Mouse (Mus musculus) kidney, postnatal 0 days (tissue): ENCODE data around the gene Grm4. TPM values are rescaled to one million over a fixed set of nuclear protein-coding genes. Genes with fewer than 3 reads are reported as not detected.
A peak's percentile ranks its signal among the peaks of the same experiment; 100 is the strongest.

Source experiments
- ATAC-seq: fragments of 200-750 bp; cut with Nextera tagmentation; replicated peaks from 2 replicates; pipeline ENCODE4 v1.8.0; 2017; ENCODE audit warnings: low read depth, moderate number of reproducible peaks, moderate TSS enrichment, moderate library complexity; ENCODE audit not compliant: low FRiP score
- DNase-seq: peaks from one replicate; pipeline ENCODE4 v3.0.0-alpha.2; 2016; ENCODE audit warnings: low spot score
- H3K27ac ChIP-seq: fragments of 300-500 bp; sonication (generic); 2 replicates; pipeline ENCODE4 v1.5.1; 2014; ENCODE audit warnings: mild to moderate bottlenecking
- H3K27me3 ChIP-seq: fragments of 300-500 bp; sonication (generic); 2 replicates; pipeline ENCODE4 v1.6.1; 2014; ENCODE audit warnings: low read length, mixed read lengths; ENCODE audit not compliant: insufficient read depth
- H3K36me3 ChIP-seq: fragments of 300-500 bp; sonication (generic); 2 replicates; pipeline ENCODE4 v1.6.1; 2014; ENCODE audit warnings: low read length, mixed read lengths; ENCODE audit not compliant: insufficient read depth
- H3K4me1 ChIP-seq: fragments of 300-500 bp; sonication (generic); replicated peaks from 2 replicates; pipeline ENCODE4 v1.6.1; 2014; ENCODE audit warnings: antibody characterized with exemption, low read length, mixed read lengths; ENCODE audit not compliant: insufficient read depth
- H3K4me2 ChIP-seq: fragments of 300-500 bp; sonication (generic); 2 replicates; pipeline ENCODE4 v1.6.1; 2014; ENCODE audit warnings: mild to moderate bottlenecking, low read length, moderate library complexity, mixed read lengths
- H3K4me3 ChIP-seq: fragments of 300-500 bp; sonication (generic); replicated peaks from 2 replicates; pipeline ENCODE4 v1.5.1; 2014; ENCODE audit warnings: low read depth, low read length
- H3K9ac ChIP-seq: fragments of 300-500 bp; sonication (generic); 2 replicates; pipeline ENCODE4 v1.6.1; 2014; ENCODE audit warnings: low read depth, low read length
- H3K9me3 ChIP-seq: fragments of 300-500 bp; sonication (generic); replicated peaks from 2 replicates; pipeline ENCODE4 v1.6.1; 2016; ENCODE audit warnings: low read length, inconsistent platforms, mixed read lengths
- CTCF ChIP-seq: IDR thresholded peaks from 2 replicates; pipeline ENCODE4 v1.5.1; 2016; ENCODE audit warnings: antibody characterized with exemption, low read depth, mild to moderate bottlenecking, moderate library complexity
- WGBS: fragments of 180-500 bp; shearing (Covaris S2); extraction: QIAGEN DNeasy Blood & Tissue Kit; methylation state at CpG from one replicate; pipeline ENCODE4 v1.1.7; 2014; 5-methylcytosine and 5-hydroxymethylcytosine counted together
- polyA plus RNA-seq: library from polyadenylated mRNA; unstranded; fragments of >200 nt; fragmentation: Nextera tagmentation; extraction: Ambion mirVana; gene quantifications from 2 replicates; pipeline ENCODE4 v1.2.1, GENCODE M21; 2015

The Grm4 gene
- polyA plus RNA-seq, 1 experiment from 2014 or later, result 1.3 TPM

GRCm38 (mm10) chr17:27445364-27446075 is 75.7 kb downstream of the Grm4 start:
- WGBS, result 13% methylated on average over 17 of the region's 17 CpGs

GRCm38 (mm10) chr17:27442538-27443113 is 78.6 kb downstream of the Grm4 start:
- DNase-seq (peak; percentile 27), ATAC-seq (no peak)
- Histone ChIP-seq H3K9me3 (no peaks in the 10 kb centered on the region), H3K9ac (no peak overlapping the region), H3K4me3 (no peak overlapping the region), H3K36me3 (no peaks in the 10 kb centered on the region), H3K4me1 (no peaks in the 10 kb centered on the region), H3K27me3 (no peaks in the 10 kb centered on the region), H3K27ac (no peak overlapping the region), H3K4me2 (no peak overlapping the region)
- WGBS, result 27% methylated on average over 13 of the region's 13 CpGs
- TF ChIP-seq CTCF, result no peak

More at GRCm38 (mm10) chr17:27445364-27446075, 75.7 kb downstream of the Grm4 start:
- Histone ChIP-seq H3K27me3 (no peaks in the 10 kb centered on the region), H3K36me3 (no peaks in the 10 kb centered on the region), H3K4me2 (no peak overlapping the region), H3K9me3 (no peaks in the 10 kb centered on the region), H3K4me1 (no peaks in the 10 kb centered on the region), H3K4me3 (no peak overlapping the region), H3K27ac (no peak overlapping the region), H3K9ac (no peak overlapping the region)
- TF ChIP-seq CTCF, result no peak
- ATAC-seq (peak; percentile 44; the same call in 1 of the 2 replicates), DNase-seq (peak; percentile 74)

GRCm38 (mm10) chr17:27441778-27442177 is 79.4 kb downstream of the Grm4 start:
- Histone ChIP-seq H3K27me3 (no peaks in the 10 kb centered on the region), H3K27ac (no peak overlapping the region), H3K4me2 (no peak overlapping the region), H3K4me3 (no peak overlapping the region), H3K9ac (no peak overlapping the region), H3K9me3 (no peaks in the 10 kb centered on the region), H3K4me1 (no peaks in the 10 kb centered on the region), H3K36me3 (no peaks in the 10 kb centered on the region)
- no peak for ATAC-seq
- 72% methylated on average over 7 of the region's 7 CpGs for WGBS
- no peak for TF ChIP-seq CTCF
- no peak for DNase-seq

GRCm38 (mm10) chr17:27435799-27436198 is 85.4 kb downstream of the Grm4 start:
- no peaks in the 10 kb centered on the region for H3K36me3 ChIP-seq
- H3K9me3 ChIP-seq, result no peaks in the 10 kb centered on the region
- no peaks in the 10 kb centered on the region for H3K4me1 ChIP-seq
- TF ChIP-seq CTCF, result no peak
- DNase-seq, result peak; percentile 74
- no peak overlapping the region for H3K4me3 ChIP-seq
- H3K27ac ChIP-seq, result no peak overlapping the region
- no peak overlapping the region for H3K4me2 ChIP-seq
- H3K27me3 ChIP-seq, result no peaks in the 10 kb centered on the region
- ATAC-seq, result peak; percentile 58
- no peak overlapping the region for H3K9ac ChIP-seq
- 25% methylated on average over 13 of the region's 13 CpGs for WGBS

- Histone ChIP-seq H3K9me3 (no peaks in the 10 kb centered on the region), H3K4me3 (no peak overlapping the region), H3K36me3 (no peaks in the 10 kb centered on the region), H3K4me1 (no peaks in the 10 kb centered on the region), H3K27me3 (no peaks in the 10 kb centered on the region), H3K9ac (no peak overlapping the region), H3K4me2 (no peak overlapping the region), H3K27ac (no peak overlapping the region)
- 69% methylated on average over 15 of the region's 15 CpGs for WGBS
- no peak for DNase-seq
- no peak for TF ChIP-seq CTCF
- no peak for ATAC-seq
Observed at GRCm38 (mm10) chr17:27435225-27435624, 86.0 kb downstream of the Grm4 start.

- H3K27ac ChIP-seq, result no peak overlapping the region
- no peak for ATAC-seq
- H3K9ac ChIP-seq, result no peak overlapping the region
- H3K36me3 ChIP-seq, result no peaks in the 10 kb centered on the region
- DNase-seq, result no peak
- TF ChIP-seq CTCF, result no peak
- no peak overlapping the region for H3K4me2 ChIP-seq
- WGBS, result 91% methylated on average over 1 of the region's 1 CpGs
- H3K9me3 ChIP-seq, result no peaks in the 10 kb centered on the region
- no peaks in the 10 kb centered on the region for H3K4me1 ChIP-seq
- no peaks in the 10 kb centered on the region for H3K27me3 ChIP-seq
- no peak overlapping the region for H3K4me3 ChIP-seq
Observed at GRCm38 (mm10) chr17:27434066-27434465, 87.1 kb downstream of the Grm4 start.
